Mouse (Mus musculus): ENCODE measurements around the gene Limd1. TPM values are rescaled to one million over a fixed set of nuclear protein-coding genes. Genes with fewer than 3 reads are reported as not detected.

Limd1 gene
- total RNA-seq (2023) = 100 to 1,000 TPM; 103 TPM

GRCm38 (mm10) chr9:123478586-123479195 lies at the start of gene Limd1:
Gene Limd1 (plus strand): TSS chr9:123478706.

DNA sequence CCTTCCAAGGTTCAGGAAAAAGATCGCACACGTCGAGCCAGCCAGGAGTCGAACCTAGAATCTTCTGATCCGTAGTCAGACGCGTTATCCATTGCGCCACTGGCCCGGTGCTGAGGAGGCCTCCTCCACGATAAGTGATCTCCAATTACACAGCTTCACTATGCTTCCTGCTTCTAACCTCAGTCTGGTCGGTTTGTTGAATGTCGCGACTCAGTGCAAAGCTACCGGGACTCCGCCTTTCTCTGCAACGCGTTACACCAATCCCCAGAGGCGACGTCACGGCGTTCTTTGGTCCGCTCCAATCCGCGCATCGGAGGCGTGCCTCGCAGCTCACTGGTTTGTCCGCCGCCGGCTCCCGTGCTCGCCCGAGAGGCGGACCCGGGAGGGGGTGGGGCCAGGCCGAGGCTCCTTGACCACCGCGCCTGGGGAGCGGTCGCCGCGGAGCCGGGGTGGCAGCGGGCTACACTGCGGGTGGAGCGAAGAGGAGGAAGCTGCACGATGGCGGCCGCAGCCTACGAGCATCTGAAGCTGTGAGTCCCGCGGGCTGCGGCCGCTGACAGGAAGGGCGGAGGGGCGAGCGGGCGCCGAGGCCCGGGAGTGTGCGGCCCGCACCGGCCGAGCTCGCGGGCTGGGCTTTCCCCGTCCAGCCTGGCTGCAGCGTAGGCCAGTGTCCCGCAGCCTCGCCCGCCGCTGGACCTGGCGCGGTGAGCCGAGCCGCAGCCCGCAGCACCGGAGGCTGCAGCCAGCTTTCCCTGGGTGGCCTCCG lies 51.1 kb downstream of the Limd1 start, which contains the start of gene Sacm1l:
TSS of gene Sacm1l (plus strand) at position 368 of the 766 bp plus-strand sequence.

Other genes with a start within 250 kb of the Limd1 start
- under 1 TPM; 0.61 to 0.66 TPM for gene Tmem158, start 217.9 kb upstream of the Limd1 start, total RNA-seq (2023)
- 100 to 1,000 TPM; 822 to 900 TPM for gene Lars2, start 111.8 kb upstream of the Limd1 start, total RNA-seq (2023)
- 10 to 100 TPM; 25.9 to 26.1 TPM for gene Sacm1l, start 51.1 kb downstream of the Limd1 start, total RNA-seq (2023)
- gene Slc6a20b, start 153.9 kb downstream of the Limd1 start, total RNA-seq (2023) = not detected
- gene Ccr9, start 199.7 kb downstream of the Limd1 start, total RNA-seq (2023) = 1 to 10 TPM in 1 of 2 experiments, under 1 TPM in 1; 0.50 to 1.5 TPM
- gene Slc6a20a, start 200.2 kb downstream of the Limd1 start, total RNA-seq (2023) = under 1 TPM in 1 of 2 experiments, not detected in 1; 0.26 TPM
- gene Lztfl1, start 239.0 kb downstream of the Limd1 start, total RNA-seq (2023) = 10 to 100 TPM; 53.9 to 54.8 TPM

Measured in monocyte, adult 59 days (primary cell).